Mouse (Mus musculus): Measurements from ENCODE around the gene Slc26a1.
A peak's percentile ranks its signal among the peaks of the same experiment; 100 is the strongest.
"Not testable (repeated sequence)": the region's sequence is repeated elsewhere in the genome, so short reads cannot be mapped to it uniquely, and the experiment has no call there.

The Slc26a1 gene

GRCm38 (mm10) chr5:108655381-108655780 is 20.0 kb downstream of the Slc26a1 start:
- no peak for DNase-seq

DNA sequence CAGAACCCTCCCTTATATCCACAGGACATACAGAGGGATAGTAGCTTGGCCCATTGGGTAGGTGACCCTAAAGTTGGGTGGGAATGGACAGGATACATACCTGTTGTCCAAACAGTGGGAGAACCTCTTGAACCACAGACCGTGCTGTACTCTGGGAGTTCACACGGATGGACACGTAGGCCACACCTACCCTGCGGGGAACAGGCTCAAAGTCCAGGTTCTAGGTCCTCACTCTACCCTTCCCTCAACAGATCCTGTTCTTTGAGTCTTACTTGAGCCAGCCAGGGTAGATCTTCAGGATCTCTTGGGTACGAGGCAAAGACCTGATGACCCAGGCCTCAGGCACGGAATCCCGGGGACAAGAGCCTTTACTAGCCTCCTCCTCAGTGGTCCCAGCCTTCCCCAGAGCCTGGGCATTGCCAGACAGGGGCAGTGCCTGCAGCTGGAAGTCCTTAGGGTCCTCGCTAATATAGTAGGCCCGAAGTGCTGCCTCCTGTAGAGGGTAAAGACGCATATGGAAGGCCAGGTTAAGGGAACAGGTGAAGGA is 20.9 kb downstream of the Slc26a1 start:
- DNase-seq: no peak

DNA sequence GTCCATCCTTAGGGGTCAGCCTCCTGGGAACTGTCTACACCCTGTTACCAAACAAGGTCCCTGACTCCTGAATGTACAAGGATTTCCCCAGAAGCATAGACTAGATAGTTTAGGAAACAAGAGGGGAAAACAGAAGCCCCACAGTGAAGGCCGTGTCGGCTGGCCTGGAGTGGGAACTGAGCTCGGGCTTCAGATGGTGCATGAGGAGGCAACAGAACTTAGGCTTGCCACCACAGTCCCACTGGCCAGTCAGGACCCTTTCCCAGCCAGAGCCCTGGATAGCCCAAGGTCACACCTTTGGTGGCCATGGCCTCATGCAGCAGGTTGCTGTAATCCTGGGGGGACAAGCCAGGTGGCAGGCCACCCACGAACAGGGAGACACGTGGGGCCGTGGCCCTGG is 22.0 kb downstream of the Slc26a1 start:
- no peak for DNase-seq

DNA sequence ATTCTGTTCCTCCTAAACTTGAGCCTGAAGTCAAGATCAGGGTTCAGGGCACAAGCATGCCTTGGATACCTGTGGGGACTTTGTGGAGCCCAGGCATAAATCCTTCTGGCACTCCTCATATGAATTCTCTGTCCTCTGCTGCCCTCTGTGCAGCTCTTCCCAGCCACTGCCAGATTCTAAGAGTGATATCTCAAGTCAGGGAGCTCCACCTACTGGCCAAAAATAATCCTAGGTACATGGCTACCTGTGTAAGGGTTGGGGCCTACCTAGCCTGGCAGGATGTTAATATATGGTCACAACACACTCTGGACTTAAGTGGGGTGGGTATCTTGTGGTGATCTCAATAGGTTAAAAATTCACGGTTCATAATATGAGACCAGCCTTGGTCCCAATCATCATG is 23.5 kb downstream of the Slc26a1 start:
- peak; percentile 88 to 93 for DNase-seq

- no peak for DNase-seq
These were observed 24.1 kb downstream of the Slc26a1 start for GRCm38 (mm10) chr5:108651136-108651720.

- DNase-seq: peak in 1 of 2 experiments; percentile 47
These were observed 25.0 kb downstream of the Slc26a1 start for GRCm38 (mm10) chr5:108650341-108650740.

DNA sequence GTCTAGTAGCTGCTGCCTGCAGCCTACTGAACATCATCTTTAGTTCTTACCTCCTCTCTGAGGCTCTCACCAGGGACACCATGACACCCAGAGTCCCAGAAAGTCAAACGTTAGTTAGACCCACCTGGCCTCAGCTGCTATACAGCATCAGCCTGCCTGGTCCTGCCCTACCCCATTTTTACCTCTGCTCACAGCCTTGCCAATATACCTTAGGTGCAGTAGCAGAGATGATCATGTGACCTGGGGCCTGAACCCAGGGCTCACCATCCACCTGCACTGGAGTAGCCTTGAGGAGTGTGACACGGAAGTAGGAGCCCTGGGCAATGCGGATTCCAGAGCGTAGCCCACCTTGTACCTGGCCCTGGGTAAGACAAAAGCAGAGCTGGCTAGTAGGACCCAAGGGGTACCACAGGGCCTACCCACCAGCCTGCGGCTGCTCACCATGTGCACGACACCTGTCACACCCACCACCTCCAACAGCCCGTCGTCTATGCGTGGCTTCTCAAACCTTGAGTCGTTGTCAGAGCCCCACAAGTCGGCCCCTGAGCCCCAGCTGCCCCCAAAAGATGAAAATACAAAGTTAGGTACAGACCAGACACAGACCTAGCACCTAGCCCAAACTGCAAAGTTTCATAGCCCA is 26.3 kb downstream of the Slc26a1 start:
- no peak for DNase-seq

GRCm38 (mm10) chr5:108647820-108648465 is 27.4 kb downstream of the Slc26a1 start:
- no peak for DNase-seq

GRCm38 (mm10) chr5:108647311-108647710 is 28.1 kb downstream of the Slc26a1 start:
- no peak for DNase-seq

GRCm38 (mm10) chr5:108646343-108646660 is 29.1 kb downstream of the Slc26a1 start:
- no peak for DNase-seq

- peak; percentile 83 to 87 for DNase-seq
These were observed 29.6 kb downstream of the Slc26a1 start for GRCm38 (mm10) chr5:108645651-108646342.

GRCm38 (mm10) chr5:108643674-108644073 is 31.7 kb downstream of the Slc26a1 start:
- no peak for DNase-seq

DNA sequence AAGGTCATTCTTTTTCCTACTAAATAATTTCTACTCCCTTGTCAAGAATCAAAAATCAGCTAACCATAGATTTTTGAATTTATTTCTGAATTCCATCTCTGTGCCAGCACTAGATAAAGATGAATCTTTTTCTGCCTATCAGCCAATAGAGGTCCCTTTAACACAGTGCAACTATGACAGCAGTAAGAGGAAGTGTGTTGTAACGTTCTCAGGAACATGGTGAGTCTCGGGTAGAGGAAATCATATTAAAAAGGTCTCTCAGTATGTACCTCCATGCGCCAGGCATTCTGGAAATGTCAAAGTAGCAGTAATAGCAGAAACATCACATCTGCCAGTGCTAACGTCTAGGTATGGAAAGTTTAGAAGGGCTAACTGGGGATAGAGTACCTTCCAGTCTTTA is 39.2 kb downstream of the Slc26a1 start:
- DNase-seq: no peak

GRCm38 (mm10) chr5:108634088-108634487 is 41.3 kb downstream of the Slc26a1 start:
- DNase-seq: not testable (repeated sequence)

- peak; percentile 62 to 72 for DNase-seq
These were observed 41.7 kb downstream of the Slc26a1 start for GRCm38 (mm10) chr5:108633676-108634075.

GRCm38 (mm10) chr5:108629634-108630483 is 45.5 kb downstream of the Slc26a1 start, which contains the start of the genes Gak and Tmem175:
Gene Gak, minus strand, starts transcription at chr5:108629755.
Gene Tmem175, plus strand, starts transcription at chr5:108629770.
- peak; percentile 94 to 97 for DNase-seq

DNA sequence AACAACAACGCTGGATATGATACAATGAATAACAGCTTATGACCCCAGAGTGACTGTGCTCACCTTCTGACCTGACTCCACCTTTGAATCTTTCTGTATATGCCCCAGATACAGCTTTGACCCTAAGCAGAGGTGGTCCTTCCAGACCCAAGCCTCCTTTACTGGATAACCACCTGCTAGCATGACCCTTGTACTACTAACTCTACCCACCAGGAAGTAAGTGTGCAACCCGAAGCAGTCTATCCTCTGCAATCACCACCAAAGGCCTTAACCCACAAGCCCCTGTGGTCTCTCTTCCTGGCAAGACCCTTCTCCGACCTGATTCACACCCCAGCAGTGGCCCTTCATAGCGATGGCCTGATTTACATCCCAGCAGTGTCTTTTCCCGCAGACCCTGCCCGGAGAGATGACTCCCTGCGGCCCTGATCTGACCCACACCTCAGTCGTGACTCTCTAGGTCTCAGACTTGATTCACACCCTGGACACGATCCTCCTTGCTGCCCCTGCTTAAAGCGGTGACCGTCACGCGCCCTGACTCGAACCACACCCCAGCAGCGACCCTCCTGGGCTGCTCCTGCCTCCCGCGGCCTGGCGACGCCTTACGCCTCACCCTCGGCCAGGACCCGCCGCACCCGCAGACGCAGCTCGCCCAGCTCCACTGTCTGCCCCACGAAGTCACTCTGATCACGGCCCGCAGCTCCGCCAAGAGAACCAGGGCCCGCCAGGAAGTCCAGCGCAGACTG is 46.3 kb downstream of the Slc26a1 start:
- DNase-seq: no peak

- DNase-seq: peak; percentile 18 to 25
These were observed 49.2 kb downstream of the Slc26a1 start for GRCm38 (mm10) chr5:108626050-108626660.

GRCm38 (mm10) chr5:108621870-108622269 is 53.5 kb downstream of the Slc26a1 start:
- no peak for DNase-seq
